Mouse (Mus musculus): ENCODE measurements around the gene Cabp7. TPM values are rescaled to one million over a fixed set of nuclear protein-coding genes. Genes with fewer than 3 reads are reported as not detected.
A peak's percentile ranks its signal among the peaks of the same experiment; 100 is the strongest.

The Cabp7 gene
- 0.15 and 0.27 TPM in 2 replicates for polyA plus RNA-seq (2015; fragmentation: Nextera tagmentation; extraction: Ambion mirVana)

DNA sequence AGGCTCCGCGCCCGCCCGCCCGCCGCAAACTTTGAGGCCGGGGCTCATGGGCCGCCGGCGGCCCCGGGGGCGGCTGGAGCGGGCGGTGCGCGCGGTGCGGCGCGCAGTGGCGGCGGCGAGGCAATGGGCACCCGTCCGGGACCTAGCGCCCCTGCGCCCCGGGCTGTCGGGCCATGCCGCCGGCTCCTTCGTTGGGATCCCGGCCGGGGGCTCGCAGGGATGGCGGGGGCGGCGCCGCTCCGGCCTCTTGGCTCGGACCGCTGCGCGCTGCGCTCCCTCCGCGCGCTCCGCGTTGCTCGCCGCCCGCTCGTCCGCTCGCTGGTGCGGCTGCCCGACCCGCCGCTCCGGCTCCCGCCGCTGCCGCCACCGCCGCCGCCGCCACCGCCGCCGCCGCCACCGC is at the start of gene Cabp7:
Cabp7 (minus strand) TSS at position 46 of the 400 bp plus-strand sequence.
- peaks cover 77% of the 10 kb centered on the region for H3K27me3 ChIP-seq (ENCODE audit: control insufficient read depth, insufficient read depth, low read length)
- H3K9me3 ChIP-seq (replicated peaks; ENCODE audit: control insufficient read depth, low read length) = no peaks in the 10 kb centered on the region
- ATAC-seq (ENCODE audit: insufficient read depth, low FRiP score) = no peak
- H3K36me3 ChIP-seq (ENCODE audit: control insufficient read depth, insufficient read depth, low read length) = no peaks in the 10 kb centered on the region
- H3K4me2 ChIP-seq (ENCODE audit: low read depth, low read length) = peak within 1 kb of the TSS; percentile 85
- peak within 1 kb of the TSS; percentile 49 for H3K4me3 ChIP-seq (replicated peaks; ENCODE audit: low read length)
- 0% methylated on average over 30 of the region's 73 CpGs for WGBS
- H3K27ac ChIP-seq (ENCODE audit: low read length) = no peak within 1 kb of the TSS
- H3K9ac ChIP-seq (ENCODE audit: low read length) = peak within 1 kb of the TSS; percentile 26
- H3K4me1 ChIP-seq (ENCODE audit: control insufficient read depth, insufficient read depth, low read length) = peaks cover 9% of the 10 kb centered on the region; the same call in 1 of the 2 replicates

DNA sequence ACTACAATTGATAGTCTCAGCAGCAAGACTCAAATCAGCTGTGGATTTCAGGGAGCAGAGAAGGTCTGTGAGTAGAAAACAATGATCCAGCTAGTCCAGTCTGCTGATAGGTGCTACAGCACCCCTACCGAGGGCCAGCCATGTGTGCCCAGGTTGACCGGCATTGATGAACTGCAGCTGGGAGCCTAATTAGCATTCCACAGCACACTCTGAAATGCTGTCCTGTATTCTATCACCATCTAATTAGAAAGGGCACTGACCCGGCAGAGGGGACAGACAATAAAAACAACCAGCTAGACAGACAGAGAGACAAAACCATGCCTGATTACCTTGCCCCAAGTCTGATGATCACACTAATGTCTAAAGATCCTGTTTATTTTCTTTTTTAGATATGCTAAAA is 46.4 kb upstream of the Cabp7 start:
- no peaks in the 10 kb centered on the region for H3K27me3 ChIP-seq (ENCODE audit: control insufficient read depth, insufficient read depth, low read length)
- no peaks in the 10 kb centered on the region for H3K9me3 ChIP-seq (replicated peaks; ENCODE audit: control insufficient read depth, low read length)
- H3K36me3 ChIP-seq (ENCODE audit: control insufficient read depth, insufficient read depth, low read length) = peaks cover 8% of the 10 kb centered on the region; the same call in 1 of the 2 replicates
- no peak overlapping the region for H3K4me2 ChIP-seq (ENCODE audit: low read depth, low read length)
- ATAC-seq (ENCODE audit: insufficient read depth, low FRiP score) = no peak
- no peak overlapping the region for H3K27ac ChIP-seq (ENCODE audit: low read length)
- 48% methylated on average over 3 of the region's 3 CpGs for WGBS
- no peak overlapping the region for H3K4me3 ChIP-seq (replicated peaks; ENCODE audit: low read length)
- H3K4me1 ChIP-seq (ENCODE audit: control insufficient read depth, insufficient read depth, low read length) = no peaks in the 10 kb centered on the region
- H3K9ac ChIP-seq (ENCODE audit: low read length) = no peak overlapping the region

- Histone ChIP-seq H3K36me3 (ENCODE audit: control insufficient read depth, insufficient read depth, low read length) (peaks cover 13% of the 10 kb centered on the region), H3K27me3 (ENCODE audit: control insufficient read depth, insufficient read depth, low read length) (no peaks in the 10 kb centered on the region), H3K27ac (ENCODE audit: low read length) (no peak overlapping the region), H3K4me3 (replicated peaks; ENCODE audit: low read length) (no peak overlapping the region), H3K9ac (ENCODE audit: low read length) (no peak overlapping the region), H3K9me3 (replicated peaks; ENCODE audit: control insufficient read depth, low read length) (no peaks in the 10 kb centered on the region), H3K4me1 (ENCODE audit: control insufficient read depth, insufficient read depth, low read length) (no peaks in the 10 kb centered on the region), H3K4me2 (ENCODE audit: low read depth, low read length) (no peak overlapping the region)
- no peak for ATAC-seq (ENCODE audit: insufficient read depth, low FRiP score)
- WGBS = 80% methylated on average over 6 of the region's 6 CpGs
These were observed 45.0 kb upstream of the Cabp7 start for GRCm38 (mm10) chr11:4791549-4791948.

DNA sequence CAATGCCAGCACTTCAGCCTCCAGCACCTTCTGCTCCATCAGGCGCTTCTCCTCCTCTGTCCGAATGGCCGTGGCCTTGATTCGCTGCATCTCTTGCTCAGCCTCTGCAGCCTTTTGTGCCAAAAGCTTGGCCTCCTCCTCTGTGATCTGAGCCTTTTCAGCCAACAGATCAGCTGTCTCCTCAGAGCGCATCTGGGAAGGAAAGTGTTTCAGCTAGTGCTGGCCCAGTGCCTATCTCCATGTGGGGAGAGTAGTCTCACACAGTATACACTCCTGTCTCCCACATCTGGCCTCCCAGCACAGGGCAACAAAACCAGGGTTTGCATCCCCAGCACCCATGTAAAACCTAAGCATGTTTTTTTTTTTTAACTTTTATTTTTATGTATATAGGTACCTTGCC is 43.1 kb upstream of the Cabp7 start:
- Histone ChIP-seq H3K9ac (ENCODE audit: low read length) (no peak overlapping the region), H3K4me2 (ENCODE audit: low read depth, low read length) (no peak overlapping the region), H3K4me3 (replicated peaks; ENCODE audit: low read length) (no peak overlapping the region), H3K27ac (ENCODE audit: low read length) (no peak overlapping the region), H3K9me3 (replicated peaks; ENCODE audit: control insufficient read depth, low read length) (no peaks in the 10 kb centered on the region), H3K36me3 (ENCODE audit: control insufficient read depth, insufficient read depth, low read length) (peaks cover 18% of the 10 kb centered on the region), H3K27me3 (ENCODE audit: control insufficient read depth, insufficient read depth, low read length) (no peaks in the 10 kb centered on the region), H3K4me1 (ENCODE audit: control insufficient read depth, insufficient read depth, low read length) (no peaks in the 10 kb centered on the region)
- 89% methylated on average over 5 of the region's 5 CpGs for WGBS
- ATAC-seq (ENCODE audit: insufficient read depth, low FRiP score) = no peak

DNA sequence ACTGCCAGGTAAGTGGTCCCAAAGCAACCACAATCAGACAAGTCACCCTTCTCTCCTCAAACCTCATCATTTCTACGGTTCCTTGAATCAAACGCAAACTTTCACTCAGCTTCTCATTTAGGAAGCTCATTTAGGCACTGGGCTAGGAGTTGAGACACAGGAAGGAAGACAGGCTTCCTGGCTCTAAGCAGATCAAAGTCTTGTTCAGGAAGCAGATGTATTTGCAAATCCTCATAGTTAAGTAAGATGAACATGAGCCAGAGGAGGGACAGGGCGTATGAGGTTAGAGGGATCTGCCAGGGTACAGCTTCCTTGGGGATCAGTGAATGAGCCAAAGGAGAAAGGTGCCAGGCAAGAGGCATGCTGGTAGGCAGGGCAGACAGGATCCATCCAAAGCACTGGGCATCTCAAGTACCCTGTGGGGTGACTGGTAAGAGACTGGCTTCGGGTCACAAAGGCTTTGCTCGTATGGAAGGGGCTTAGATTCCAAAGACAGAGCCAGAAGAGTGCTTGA is 38.1 kb upstream of the Cabp7 start:
- Histone ChIP-seq H3K27ac (ENCODE audit: low read length) (no peak overlapping the region), H3K4me3 (replicated peaks; ENCODE audit: low read length) (no peak overlapping the region), H3K9me3 (replicated peaks; ENCODE audit: control insufficient read depth, low read length) (no peaks in the 10 kb centered on the region), H3K9ac (ENCODE audit: low read length) (no peak overlapping the region), H3K4me2 (ENCODE audit: low read depth, low read length) (no peak overlapping the region), H3K4me1 (ENCODE audit: control insufficient read depth, insufficient read depth, low read length) (no peaks in the 10 kb centered on the region), H3K36me3 (ENCODE audit: control insufficient read depth, insufficient read depth, low read length) (peaks cover 20% of the 10 kb centered on the region), H3K27me3 (ENCODE audit: control insufficient read depth, insufficient read depth, low read length) (no peaks in the 10 kb centered on the region)
- ATAC-seq (ENCODE audit: insufficient read depth, low FRiP score) = no peak
- 86% methylated on average over 5 of the region's 5 CpGs for WGBS

DNA sequence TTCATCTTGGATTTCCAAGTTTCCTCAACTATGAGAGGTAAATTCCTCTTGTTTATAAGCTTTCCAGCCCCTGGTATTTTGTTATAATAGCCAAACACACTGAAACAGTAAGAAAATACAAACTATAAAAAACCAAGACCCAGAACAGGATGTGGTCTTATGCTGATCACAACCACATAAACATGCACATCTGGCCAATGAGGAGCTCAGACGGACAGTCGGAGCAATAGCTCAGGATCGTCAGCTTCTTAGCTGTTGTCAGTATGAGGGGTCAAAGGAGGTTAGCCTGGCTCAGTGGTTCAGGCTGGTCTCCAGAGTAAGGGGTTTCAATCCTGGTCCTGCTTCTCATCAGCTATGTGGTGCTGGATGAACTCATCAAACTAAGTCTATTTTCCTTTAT is 36.5 kb upstream of the Cabp7 start:
- Histone ChIP-seq H3K9ac (ENCODE audit: low read length) (no peak overlapping the region), H3K27ac (ENCODE audit: low read length) (no peak overlapping the region), H3K4me2 (ENCODE audit: low read depth, low read length) (no peak overlapping the region), H3K4me1 (ENCODE audit: control insufficient read depth, insufficient read depth, low read length) (no peaks in the 10 kb centered on the region), H3K27me3 (ENCODE audit: control insufficient read depth, insufficient read depth, low read length) (no peaks in the 10 kb centered on the region), H3K36me3 (ENCODE audit: control insufficient read depth, insufficient read depth, low read length) (peaks cover 21% of the 10 kb centered on the region), H3K4me3 (replicated peaks; ENCODE audit: low read length) (no peak overlapping the region), H3K9me3 (replicated peaks; ENCODE audit: control insufficient read depth, low read length) (no peaks in the 10 kb centered on the region)
- WGBS = 79% methylated on average over 3 of the region's 3 CpGs
- ATAC-seq (ENCODE audit: insufficient read depth, low FRiP score) = no peak

DNA sequence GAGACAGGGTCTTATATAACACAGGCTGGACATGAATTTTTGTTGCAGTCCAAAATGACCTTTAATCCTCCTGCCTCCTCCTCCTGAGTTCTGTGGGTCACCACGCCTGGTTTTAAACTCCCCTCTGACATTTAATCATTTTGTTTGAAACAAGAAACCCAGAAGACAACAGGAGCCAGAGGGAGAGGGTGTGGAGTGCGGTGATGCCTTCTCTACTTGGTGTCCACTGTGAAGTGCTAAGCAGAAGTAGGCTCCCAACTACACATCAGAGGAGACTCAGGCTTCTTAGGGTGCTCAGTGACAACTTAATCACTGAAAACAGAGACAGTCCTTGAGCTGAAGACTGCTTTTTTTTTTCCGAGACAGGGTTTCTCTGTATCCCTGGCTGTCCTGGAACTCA is 34.3 kb upstream of the Cabp7 start:
- 76% methylated on average over 3 of the region's 3 CpGs for WGBS
- no peak for ATAC-seq (ENCODE audit: insufficient read depth, low FRiP score)
- no peak overlapping the region for H3K27ac ChIP-seq (ENCODE audit: low read length)
- H3K27me3 ChIP-seq (ENCODE audit: control insufficient read depth, insufficient read depth, low read length) = no peaks in the 10 kb centered on the region
- no peak overlapping the region for H3K4me3 ChIP-seq (replicated peaks; ENCODE audit: low read length)
- no peak overlapping the region for H3K4me2 ChIP-seq (ENCODE audit: low read depth, low read length)
- no peak overlapping the region for H3K9ac ChIP-seq (ENCODE audit: low read length)
- no peaks in the 10 kb centered on the region for H3K9me3 ChIP-seq (replicated peaks; ENCODE audit: control insufficient read depth, low read length)
- peaks cover 10% of the 10 kb centered on the region; the same call in 1 of the 2 replicates for H3K36me3 ChIP-seq (ENCODE audit: control insufficient read depth, insufficient read depth, low read length)
- no peaks in the 10 kb centered on the region for H3K4me1 ChIP-seq (ENCODE audit: control insufficient read depth, insufficient read depth, low read length)

- Histone ChIP-seq H3K9me3 (replicated peaks; ENCODE audit: control insufficient read depth, low read length) (no peaks in the 10 kb centered on the region), H3K4me2 (ENCODE audit: low read depth, low read length) (no peak overlapping the region), H3K27ac (ENCODE audit: low read length) (no peak overlapping the region), H3K4me1 (ENCODE audit: control insufficient read depth, insufficient read depth, low read length) (no peaks in the 10 kb centered on the region), H3K36me3 (ENCODE audit: control insufficient read depth, insufficient read depth, low read length) (no peaks in the 10 kb centered on the region; the same call in 1 of the 2 replicates), H3K4me3 (replicated peaks; ENCODE audit: low read length) (no peak overlapping the region), H3K27me3 (ENCODE audit: control insufficient read depth, insufficient read depth, low read length) (no peaks in the 10 kb centered on the region), H3K9ac (ENCODE audit: low read length) (no peak overlapping the region)
- WGBS = 27% methylated on average over 3 of the region's 3 CpGs
- no peak for ATAC-seq (ENCODE audit: insufficient read depth, low FRiP score)
These were observed 26.3 kb upstream of the Cabp7 start for GRCm38 (mm10) chr11:4772925-4773324.

- H3K36me3 ChIP-seq (ENCODE audit: control insufficient read depth, insufficient read depth, low read length) = no peaks in the 10 kb centered on the region; the same call in 1 of the 2 replicates
- no peak overlapping the region for H3K4me2 ChIP-seq (ENCODE audit: low read depth, low read length)
- H3K9me3 ChIP-seq (replicated peaks; ENCODE audit: control insufficient read depth, low read length) = no peaks in the 10 kb centered on the region
- H3K27me3 ChIP-seq (ENCODE audit: control insufficient read depth, insufficient read depth, low read length) = no peaks in the 10 kb centered on the region
- H3K9ac ChIP-seq (ENCODE audit: low read length) = no peak overlapping the region
- 70% methylated on average over 7 of the region's 7 CpGs for WGBS
- no peaks in the 10 kb centered on the region for H3K4me1 ChIP-seq (ENCODE audit: control insufficient read depth, insufficient read depth, low read length)
- no peak overlapping the region for H3K4me3 ChIP-seq (replicated peaks; ENCODE audit: low read length)
- no peak for ATAC-seq (ENCODE audit: insufficient read depth, low FRiP score)
- H3K27ac ChIP-seq (ENCODE audit: low read length) = no peak overlapping the region
These were observed 25.2 kb upstream of the Cabp7 start for GRCm38 (mm10) chr11:4771756-4772155.
